Mouse (Mus musculus): Measurements from ENCODE around the gene Arl5c.

DNA sequence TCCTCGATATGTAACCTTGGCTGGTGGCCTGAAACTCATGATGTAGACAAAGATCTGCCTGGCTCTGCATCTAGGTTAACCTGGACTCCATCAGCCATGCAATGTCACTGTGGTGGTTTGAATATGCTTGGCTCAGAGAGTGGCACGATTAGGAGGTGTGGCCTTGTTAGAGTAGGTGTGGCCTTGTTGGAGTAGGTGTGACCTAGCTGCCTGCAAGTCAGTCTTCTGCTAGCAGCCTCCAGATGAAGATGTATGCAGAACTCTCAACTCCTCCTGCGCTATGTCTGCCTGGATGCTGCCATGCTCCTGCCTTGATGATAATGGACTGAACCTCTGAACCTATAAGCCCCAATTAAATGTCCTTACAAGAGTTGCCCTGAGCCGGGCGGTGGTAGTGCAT lies 52.7 kb downstream of the Arl5c start:
- TF ChIP-seq CTCF (IDR thresholded peaks at IDR 0.05; ENCODE audit: borderline replicate concordance, insufficient read depth, low read depth, low read length) = no peak
- TF ChIP-seq POLR2A (IDR thresholded peaks at IDR 0.05; ENCODE audit: borderline replicate concordance, insufficient read depth, low read length) = no peak

Measured in cerebellum, adult 2 months (tissue).